Mouse (Mus musculus) heart, embryonic 13.5 days (tissue): ENCODE results near the gene Ntn1. TPM values are rescaled to one million over a fixed set of nuclear protein-coding genes. Genes with fewer than 3 reads are reported as not detected.

Experiments used
- ATAC-seq: fragments of 200-750 bp; cut with Nextera tagmentation; 2 replicates; pipeline ENCODE4 v1.8.0; 2017; ENCODE audit warnings: moderate TSS enrichment; ENCODE audit not compliant: insufficient number of reproducible peaks, low FRiP score, low TSS enrichment; ENCODE audit errors: extremely low read depth
- H3K27ac ChIP-seq: fragments of 300-500 bp; sonication (generic); replicated peaks from 2 replicates; pipeline ENCODE4 v1.5.1; 2015; ENCODE audit warnings: moderate library complexity, mild to moderate bottlenecking, inconsistent platforms
- H3K27me3 ChIP-seq: fragments of 300-500 bp; sonication (generic); replicated peaks from 2 replicates; pipeline ENCODE4 v1.6.1; 2015; ENCODE audit warnings: mild to moderate bottlenecking, inconsistent platforms
- H3K36me3 ChIP-seq: fragments of 300-500 bp; sonication (generic); 2 replicates; pipeline ENCODE4 v1.6.1; 2015; ENCODE audit warnings: mild to moderate bottlenecking, inconsistent platforms
- H3K4me1 ChIP-seq: fragments of 300-500 bp; sonication (generic); 2 replicates; pipeline ENCODE4 v1.6.1; 2015; ENCODE audit warnings: inconsistent platforms
- H3K4me2 ChIP-seq: fragments of 300-500 bp; sonication (generic); 2 replicates; pipeline ENCODE4 v1.6.1; 2015; ENCODE audit warnings: inconsistent platforms, mild to moderate bottlenecking, moderate library complexity
- H3K4me3 ChIP-seq: fragments of 300-500 bp; sonication (generic); 2 replicates; pipeline ENCODE4 v1.5.1; 2015; ENCODE audit warnings: moderate library complexity, mild to moderate bottlenecking, inconsistent platforms
- H3K9ac ChIP-seq: fragments of 300-500 bp; sonication (generic); 2 replicates; pipeline ENCODE4 v1.6.1; 2015; ENCODE audit warnings: inconsistent platforms, mild to moderate bottlenecking, moderate library complexity
- H3K9me3 ChIP-seq: fragments of 300-500 bp; sonication (generic); 2 replicates; pipeline ENCODE4 v1.6.1; 2016; ENCODE audit warnings: inconsistent platforms
- WGBS: fragments of 180-500 bp; shearing (Covaris S2); methylation state at CpG from one replicate; pipeline ENCODE4 v1.1.7; 2015; ENCODE audit warnings: mixed read lengths; 5-methylcytosine and 5-hydroxymethylcytosine counted together
- polyA plus RNA-seq: library from polyadenylated mRNA; unstranded; fragments of >200 nt; fragmentation: Nextera tagmentation; extraction: Ambion mirVana; gene quantifications from 2 replicates; pipeline ENCODE4 v1.2.1, GENCODE M21; 2015

Ntn1 gene
- polyA plus RNA-seq, 1 experiment from 2014 or later: 19.2 TPM

GRCm38 (mm10) chr11:68208582-68208981, 192.0 kb downstream of the Ntn1 start:
- Histone ChIP-seq H3K4me2 (no peak overlapping the region), H3K4me3 (no peak overlapping the region), H3K27ac (no peak overlapping the region), H3K9me3 (no peaks in the 10 kb centered on the region), H3K36me3 (peaks cover 6% of the 10 kb centered on the region; the same call in 1 of the 2 replicates), H3K4me1 (peaks cover 48% of the 10 kb centered on the region), H3K9ac (no peak overlapping the region), H3K27me3 (no peaks in the 10 kb centered on the region)
- 75% methylated on average over 1 of the region's 1 CpGs for WGBS
- no peak for ATAC-seq

DNA sequence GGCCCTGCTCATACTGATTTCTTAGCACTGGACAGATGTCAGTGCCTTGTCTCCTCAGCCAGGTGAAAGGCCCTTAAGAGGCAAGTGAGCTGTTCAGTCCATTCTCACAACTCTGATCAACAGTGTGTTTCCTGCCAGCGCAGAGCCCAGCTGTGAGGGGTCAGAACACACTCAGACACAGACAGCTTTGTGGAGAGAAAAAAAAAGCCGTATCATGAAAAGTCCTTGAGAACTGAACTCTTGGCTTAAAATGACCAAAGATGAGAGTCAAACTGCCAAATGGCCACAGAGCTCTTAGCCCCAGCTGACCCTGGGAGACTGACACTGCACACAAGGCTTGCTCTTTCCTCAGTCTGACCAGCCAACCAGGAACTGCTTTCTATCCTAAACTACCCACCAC, 192.6 kb downstream of the Ntn1 start:
- H3K4me3 ChIP-seq: no peak overlapping the region
- no peak overlapping the region for H3K4me2 ChIP-seq
- H3K27ac ChIP-seq: no peak overlapping the region; the same call in 1 of the 2 replicates
- H3K9ac ChIP-seq: no peak overlapping the region
- no peaks in the 10 kb centered on the region for H3K27me3 ChIP-seq
- no peak for ATAC-seq
- peaks cover 52% of the 10 kb centered on the region for H3K4me1 ChIP-seq
- WGBS: 63% methylated on average over 2 of the region's 2 CpGs
- no peaks in the 10 kb centered on the region for H3K9me3 ChIP-seq
- peaks cover 3% of the 10 kb centered on the region; the same call in 1 of the 2 replicates for H3K36me3 ChIP-seq

- Histone ChIP-seq H3K27ac (no peak overlapping the region), H3K4me3 (no peak overlapping the region), H3K9ac (no peak overlapping the region), H3K4me2 (no peak overlapping the region), H3K36me3 (no peaks in the 10 kb centered on the region), H3K27me3 (no peaks in the 10 kb centered on the region), H3K4me1 (peaks cover 44% of the 10 kb centered on the region), H3K9me3 (no peaks in the 10 kb centered on the region)
- no peak for ATAC-seq
- WGBS: 86% methylated on average over 10 of the region's 10 CpGs
Measured at GRCm38 (mm10) chr11:68205572-68206229, 194.9 kb downstream of the Ntn1 start.

DNA sequence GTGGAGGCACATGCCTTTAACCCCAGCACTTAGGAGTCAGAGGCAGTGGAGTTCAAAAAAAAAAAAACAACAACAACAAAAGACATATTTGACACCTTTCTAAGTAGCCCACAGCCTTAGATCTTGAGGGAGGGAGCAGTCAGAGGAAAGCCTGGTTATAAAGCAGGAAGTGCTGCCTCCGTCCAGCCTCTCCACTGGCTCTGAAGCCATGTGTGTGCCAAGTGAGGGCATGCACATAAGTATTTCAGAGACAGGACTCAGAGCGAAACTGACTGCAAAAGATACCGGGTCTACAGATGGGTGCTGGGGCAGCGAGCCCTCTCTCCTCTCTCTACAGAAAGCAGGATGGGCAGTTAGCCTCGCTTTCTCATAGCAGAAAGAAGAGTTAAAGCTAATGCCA, 196.2 kb downstream of the Ntn1 start:
- no peak overlapping the region for H3K27ac ChIP-seq
- no peaks in the 10 kb centered on the region for H3K27me3 ChIP-seq
- H3K4me1 ChIP-seq: peaks cover 55% of the 10 kb centered on the region
- no peak overlapping the region for H3K4me2 ChIP-seq
- no peaks in the 10 kb centered on the region for H3K36me3 ChIP-seq
- no peak overlapping the region for H3K9ac ChIP-seq
- ATAC-seq: no peak
- 71% methylated on average over 5 of the region's 5 CpGs for WGBS
- no peak overlapping the region for H3K4me3 ChIP-seq
- no peaks in the 10 kb centered on the region for H3K9me3 ChIP-seq

GRCm38 (mm10) chr11:68203658-68204315, 196.8 kb downstream of the Ntn1 start:
- H3K4me1 ChIP-seq: peaks cover 51% of the 10 kb centered on the region
- no peak for ATAC-seq
- H3K27ac ChIP-seq: peak overlapping the region; percentile 20; the same call in 1 of the 2 replicates
- WGBS: 72% methylated on average over 10 of the region's 10 CpGs
- no peak overlapping the region for H3K4me2 ChIP-seq
- no peaks in the 10 kb centered on the region for H3K27me3 ChIP-seq
- H3K9ac ChIP-seq: no peak overlapping the region
- H3K9me3 ChIP-seq: no peaks in the 10 kb centered on the region
- no peak overlapping the region for H3K4me3 ChIP-seq
- H3K36me3 ChIP-seq: no peaks in the 10 kb centered on the region

GRCm38 (mm10) chr11:68202561-68202960, 198.1 kb downstream of the Ntn1 start:
- H3K27ac ChIP-seq: no peak overlapping the region
- H3K9me3 ChIP-seq: no peaks in the 10 kb centered on the region
- no peak overlapping the region for H3K9ac ChIP-seq
- no peak overlapping the region for H3K4me3 ChIP-seq
- no peaks in the 10 kb centered on the region for H3K36me3 ChIP-seq
- WGBS: 52% methylated on average over 10 of the region's 10 CpGs
- H3K4me1 ChIP-seq: peaks cover 41% of the 10 kb centered on the region
- no peak overlapping the region for H3K4me2 ChIP-seq
- no peaks in the 10 kb centered on the region for H3K27me3 ChIP-seq
- no peak for ATAC-seq

- Histone ChIP-seq H3K27me3 (no peaks in the 10 kb centered on the region), H3K27ac (no peak overlapping the region), H3K9ac (no peak overlapping the region), H3K4me1 (peaks cover 41% of the 10 kb centered on the region), H3K9me3 (no peaks in the 10 kb centered on the region), H3K36me3 (no peaks in the 10 kb centered on the region), H3K4me3 (no peak overlapping the region), H3K4me2 (no peak overlapping the region)
- no peak for ATAC-seq
- 79% methylated on average over 10 of the region's 10 CpGs for WGBS
Measured at GRCm38 (mm10) chr11:68201811-68202459, 198.7 kb downstream of the Ntn1 start.

DNA sequence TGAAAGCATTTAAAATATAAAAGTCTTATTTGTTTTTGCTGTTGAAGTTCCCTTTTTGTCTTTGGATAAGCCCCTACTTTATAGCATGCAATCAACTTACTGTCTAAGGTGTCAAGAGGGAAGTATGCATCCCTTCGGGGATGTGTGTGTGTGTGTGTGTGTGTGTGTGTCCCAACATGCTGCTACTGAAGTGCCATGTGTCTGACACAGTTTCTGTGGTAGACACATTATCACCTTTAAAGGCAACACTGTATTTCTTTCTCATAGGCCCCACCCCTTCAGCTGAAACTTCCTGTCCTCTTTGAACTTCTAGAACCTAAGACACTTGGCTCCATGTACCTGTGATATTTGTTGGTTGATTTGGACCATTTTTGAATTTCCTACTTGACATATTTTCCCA, 199.6 kb downstream of the Ntn1 start:
- no peak for ATAC-seq
- H3K9ac ChIP-seq: no peak overlapping the region
- H3K36me3 ChIP-seq: no peaks in the 10 kb centered on the region
- H3K4me3 ChIP-seq: no peak overlapping the region
- no peak overlapping the region for H3K27ac ChIP-seq
- no peak overlapping the region for H3K4me2 ChIP-seq
- 59% methylated on average over 1 of the region's 1 CpGs for WGBS
- H3K9me3 ChIP-seq: no peaks in the 10 kb centered on the region
- no peaks in the 10 kb centered on the region for H3K27me3 ChIP-seq
- H3K4me1 ChIP-seq: peaks cover 49% of the 10 kb centered on the region

DNA sequence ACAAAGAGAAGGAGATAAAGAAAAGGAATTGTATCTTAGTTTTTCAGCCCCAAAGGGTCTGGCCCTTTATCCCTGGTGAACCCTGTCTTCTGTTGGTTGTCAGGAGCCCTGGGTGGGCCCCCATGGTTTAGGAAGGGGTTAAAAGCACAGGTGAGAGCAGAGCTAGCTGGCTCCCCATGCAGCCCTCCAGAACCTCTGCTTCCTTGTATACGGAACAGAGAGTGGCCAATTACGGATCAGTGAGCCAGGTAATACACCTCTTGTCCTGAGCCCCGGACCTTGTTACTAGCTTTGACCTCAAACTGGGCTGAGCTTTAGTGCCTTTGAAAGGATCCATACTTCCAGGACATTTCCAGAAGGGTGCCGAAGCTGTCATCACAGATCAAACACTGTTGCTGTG, 200.1 kb downstream of the Ntn1 start:
- no peak overlapping the region for H3K4me3 ChIP-seq
- peaks cover 54% of the 10 kb centered on the region for H3K4me1 ChIP-seq
- 74% methylated on average over 4 of the region's 4 CpGs for WGBS

DNA sequence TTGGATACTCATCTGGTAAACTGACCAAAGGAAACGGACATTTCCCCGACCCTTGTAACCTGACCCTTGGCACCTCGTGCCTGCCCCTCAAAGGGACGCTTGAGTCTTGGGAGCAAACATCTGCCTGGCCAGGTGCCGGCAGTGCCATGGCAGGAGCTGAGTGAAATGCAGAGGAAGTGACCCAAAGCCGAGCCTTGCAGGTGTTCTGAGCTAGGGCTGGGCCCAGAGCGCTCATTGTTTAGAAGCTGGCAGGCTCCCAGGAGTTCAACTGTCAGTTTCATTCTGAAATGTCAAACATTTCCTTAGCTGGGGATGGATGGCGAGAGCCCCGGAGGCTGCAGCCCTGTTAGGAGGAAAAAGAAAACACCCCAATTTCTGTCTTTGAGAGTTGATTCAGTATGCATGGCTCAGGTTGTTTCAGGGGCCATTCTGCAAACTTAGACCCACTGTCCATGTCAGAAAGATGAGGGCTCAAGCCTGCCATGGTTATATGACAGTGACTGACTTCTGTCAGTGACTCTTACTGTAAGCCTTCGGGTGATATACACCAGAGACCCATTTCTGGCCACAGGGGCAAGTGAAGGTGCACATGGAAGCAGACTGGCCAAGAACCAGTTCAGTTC, 200.7 kb downstream of the Ntn1 start:
- Histone ChIP-seq H3K27me3 (no peaks in the 10 kb centered on the region), H3K4me1 (peaks cover 57% of the 10 kb centered on the region), H3K27ac (no peak overlapping the region), H3K9me3 (no peaks in the 10 kb centered on the region), H3K4me2 (no peak overlapping the region), H3K9ac (no peak overlapping the region), H3K4me3 (no peak overlapping the region), H3K36me3 (no peaks in the 10 kb centered on the region)
- no peak for ATAC-seq
- WGBS: 43% methylated on average over 10 of the region's 10 CpGs

More for the DNA sequence above, 200.1 kb downstream of the Ntn1 start:
- no peak overlapping the region for H3K4me2 ChIP-seq
- no peaks in the 10 kb centered on the region for H3K9me3 ChIP-seq
- H3K36me3 ChIP-seq: no peaks in the 10 kb centered on the region
- no peaks in the 10 kb centered on the region for H3K27me3 ChIP-seq
- ATAC-seq: no peak
- no peak overlapping the region for H3K9ac ChIP-seq
- no peak overlapping the region for H3K27ac ChIP-seq

DNA sequence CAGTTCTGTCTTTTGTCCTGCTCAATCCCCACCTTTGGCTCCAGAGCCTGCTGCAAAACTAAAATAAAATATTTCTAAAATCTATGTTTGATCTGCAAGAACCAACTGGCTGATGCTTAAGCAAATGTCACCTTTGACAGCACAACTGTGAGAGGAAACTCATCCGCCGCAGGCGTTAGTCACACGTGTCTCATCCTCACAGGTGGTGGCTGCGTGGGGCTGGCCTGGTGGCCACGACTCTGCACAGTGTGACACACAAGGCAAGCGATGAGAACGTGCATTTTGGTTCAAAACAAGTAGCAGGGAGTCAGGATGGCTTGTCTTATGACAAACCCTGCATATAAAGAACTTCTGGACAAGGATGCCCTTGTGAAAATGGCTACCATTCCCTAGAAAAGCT, 201.5 kb downstream of the Ntn1 start:
- ATAC-seq: no peak
- no peak overlapping the region for H3K4me2 ChIP-seq
- H3K9ac ChIP-seq: no peak overlapping the region
- no peak overlapping the region for H3K4me3 ChIP-seq
- H3K9me3 ChIP-seq: no peaks in the 10 kb centered on the region
- peaks cover 57% of the 10 kb centered on the region for H3K4me1 ChIP-seq
- no peak overlapping the region for H3K27ac ChIP-seq
- no peaks in the 10 kb centered on the region for H3K36me3 ChIP-seq
- 72% methylated on average over 8 of the region's 8 CpGs for WGBS
- H3K27me3 ChIP-seq: no peaks in the 10 kb centered on the region
